Mouse (Mus musculus) forebrain, postnatal 0 days (tissue): Measurements from ENCODE around the gene Mapkbp1. TPM values are rescaled to one million over a fixed set of nuclear protein-coding genes. Genes with fewer than 3 reads are reported as not detected.

Experiments used
- ATAC-seq: fragments of 200-750 bp; cut with Nextera tagmentation; 2 replicates; pipeline ENCODE4 v1.8.0; 2017; ENCODE audit warnings: mild to moderate bottlenecking, moderate library complexity
- DNase-seq: peaks from one replicate; pipeline ENCODE4 v3.0.0-alpha.2; 2015
- H3K27ac ChIP-seq: fragments of 300-500 bp; sonication (generic); 2 replicates; pipeline ENCODE4 v1.5.1; 2014; ENCODE audit warnings: low read depth, mild to moderate bottlenecking, antibody characterized with exemption, low read length, moderate library complexity, mixed read lengths
- H3K27me3 ChIP-seq: fragments of 300-500 bp; sonication (generic); 2 replicates; pipeline ENCODE4 v1.6.1; 2014; ENCODE audit warnings: mild to moderate bottlenecking, low read length, mixed read lengths; ENCODE audit not compliant: insufficient read depth
- H3K36me3 ChIP-seq: fragments of 300-500 bp; sonication (generic); 2 replicates; pipeline ENCODE4 v1.6.1; 2014; ENCODE audit warnings: mild to moderate bottlenecking, moderate library complexity; ENCODE audit not compliant: insufficient read depth
- H3K4me1 ChIP-seq: fragments of 300-500 bp; sonication (generic); 2 replicates; pipeline ENCODE4 v1.6.1; 2014; ENCODE audit warnings: antibody characterized with exemption; ENCODE audit not compliant: insufficient read depth
- H3K4me2 ChIP-seq: fragments of 300-500 bp; sonication (generic); 2 replicates; pipeline ENCODE4 v1.6.1; 2014; ENCODE audit warnings: low read depth, mild to moderate bottlenecking, moderate library complexity
- H3K4me3 ChIP-seq: fragments of 300-500 bp; sonication (generic); 2 replicates; pipeline ENCODE4 v1.5.1; 2014; ENCODE audit warnings: low read depth, low read length, mixed read lengths
- H3K9ac ChIP-seq: fragments of 300-500 bp; sonication (generic); 2 replicates; pipeline ENCODE4 v1.6.1; 2014; ENCODE audit warnings: mild to moderate bottlenecking
- H3K9me3 ChIP-seq: fragments of 300-500 bp; sonication (generic); 2 replicates; pipeline ENCODE4 v1.6.1; 2016; ENCODE audit warnings: low read length
- CTCF ChIP-seq: sonication (generic); IDR thresholded peaks from 2 replicates; pipeline ENCODE4 v1.5.1; 2016; ENCODE audit warnings: antibody characterized with exemption, control low read depth, low read depth
- WGBS: fragments of 180-500 bp; shearing (Covaris S2); extraction: QIAGEN DNeasy Blood & Tissue Kit; methylation state at CpG from one replicate; pipeline ENCODE4 v1.1.7; 2014; 5-methylcytosine and 5-hydroxymethylcytosine counted together
- polyA plus RNA-seq: library from polyadenylated mRNA; unstranded; fragments of >200 nt; fragmentation: Nextera tagmentation; extraction: Ambion mirVana; gene quantifications from 2 replicates; pipeline ENCODE4 v1.2.1, GENCODE M21; 2015
- total RNA-seq: library from RNA; depleted of rRNA; stranded (reverse); fragments of >200 nt; gene quantifications from 2 replicates; pipeline ENCODE4 v1.2.3, GENCODE M21; 2014

Gene Mapkbp1
- total and polyA plus RNA-seq, 2 experiments from 2014 or later: 7.4 to 42.5 TPM

DNA sequence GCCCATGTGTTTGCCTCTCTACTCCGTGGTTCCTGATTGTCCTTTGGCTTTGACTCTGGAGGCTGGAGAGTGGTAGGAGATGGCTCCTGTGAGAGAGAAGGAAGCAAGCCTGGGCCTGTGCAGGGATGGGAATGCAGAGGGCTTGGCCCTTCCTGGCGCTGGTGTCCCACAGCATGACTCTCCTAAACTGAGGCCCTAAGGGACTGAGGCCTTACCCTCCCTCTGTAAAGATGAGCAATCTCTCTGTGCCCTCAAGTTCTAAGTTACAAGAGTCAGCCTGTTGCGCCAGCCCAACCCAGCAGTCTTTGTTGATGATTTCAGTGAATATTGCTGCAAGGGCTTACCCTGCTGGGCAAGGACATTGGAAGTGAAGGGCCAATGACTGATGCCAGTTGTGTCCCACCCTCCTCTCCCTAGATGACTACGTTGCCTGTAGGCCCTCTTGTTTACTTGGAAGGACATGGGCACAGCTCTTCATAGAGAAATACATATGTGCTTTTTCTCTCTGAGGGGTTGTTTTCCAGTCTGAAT is 35.2 kb downstream of the Mapkbp1 start:
- Histone ChIP-seq H3K9me3 (no peaks in the 10 kb centered on the region), H3K4me1 (no peaks in the 10 kb centered on the region), H3K27ac (no peak overlapping the region), H3K36me3 (peaks cover 12% of the 10 kb centered on the region), H3K4me2 (no peak overlapping the region), H3K9ac (no peak overlapping the region), H3K27me3 (no peaks in the 10 kb centered on the region), H3K4me3 (no peak overlapping the region)
- ATAC-seq (no peak), DNase-seq (no peak)
- TF ChIP-seq CTCF: no peak
- WGBS: 81% methylated on average over 4 of the region's 4 CpGs

- ATAC-seq (no peak; the same call in 1 of the 2 replicates), DNase-seq (no peak)
- H3K9me3 ChIP-seq: no peaks in the 10 kb centered on the region
- 79% methylated on average over 4 of the region's 4 CpGs for WGBS
- H3K4me3 ChIP-seq: no peak overlapping the region
- H3K27ac ChIP-seq: no peak overlapping the region
- TF ChIP-seq CTCF: no peak
- H3K9ac ChIP-seq: no peak overlapping the region
- no peak overlapping the region for H3K4me2 ChIP-seq
- H3K4me1 ChIP-seq: no peaks in the 10 kb centered on the region
- H3K27me3 ChIP-seq: no peaks in the 10 kb centered on the region
- peaks cover 16% of the 10 kb centered on the region for H3K36me3 ChIP-seq
Measured at GRCm38 (mm10) chr2:120008672-120009071, 36.2 kb downstream of the Mapkbp1 start.

- no peak overlapping the region for H3K4me2 ChIP-seq
- no peaks in the 10 kb centered on the region for H3K9me3 ChIP-seq
- H3K4me3 ChIP-seq: no peak overlapping the region
- TF ChIP-seq CTCF: peak; percentile 77
- H3K4me1 ChIP-seq: no peaks in the 10 kb centered on the region
- H3K36me3 ChIP-seq: peaks cover 26% of the 10 kb centered on the region
- no peak overlapping the region for H3K27ac ChIP-seq
- peak; percentile 78 for DNase-seq
- WGBS: 83% methylated on average over 8 of the region's 8 CpGs
- H3K9ac ChIP-seq: no peak overlapping the region
- H3K27me3 ChIP-seq: no peaks in the 10 kb centered on the region
- peak; percentile 76 for ATAC-seq
Measured at GRCm38 (mm10) chr2:120011462-120012200, 39.1 kb downstream of the Mapkbp1 start.

- DNase-seq (no peak), ATAC-seq (no peak)
- H3K4me3 ChIP-seq: no peak overlapping the region
- WGBS: 93% methylated on average over 13 of the region's 13 CpGs
- peaks cover 36% of the 10 kb centered on the region for H3K36me3 ChIP-seq
- no peaks in the 10 kb centered on the region for H3K9me3 ChIP-seq
- no peak overlapping the region for H3K27ac ChIP-seq
- no peak overlapping the region for H3K9ac ChIP-seq
- no peaks in the 10 kb centered on the region for H3K4me1 ChIP-seq
- no peaks in the 10 kb centered on the region for H3K27me3 ChIP-seq
- H3K4me2 ChIP-seq: no peak overlapping the region
- TF ChIP-seq CTCF: no peak
Measured at GRCm38 (mm10) chr2:120012924-120013323, 40.4 kb downstream of the Mapkbp1 start.

GRCm38 (mm10) chr2:120013831-120014486 is 41.5 kb downstream of the Mapkbp1 start:
- H3K9me3 ChIP-seq: no peaks in the 10 kb centered on the region
- H3K27me3 ChIP-seq: no peaks in the 10 kb centered on the region
- peaks cover 44% of the 10 kb centered on the region for H3K36me3 ChIP-seq
- DNase-seq (no peak), ATAC-seq (no peak)
- no peaks in the 10 kb centered on the region for H3K4me1 ChIP-seq
- no peak overlapping the region for H3K4me3 ChIP-seq
- H3K27ac ChIP-seq: no peak overlapping the region
- no peak overlapping the region for H3K9ac ChIP-seq
- no peak overlapping the region for H3K4me2 ChIP-seq
- TF ChIP-seq CTCF: no peak
- WGBS: 95% methylated on average over 2 of the region's 2 CpGs

- no peak for DNase-seq
- TF ChIP-seq CTCF: no peak
- 95% methylated on average over 4 of the region's 4 CpGs for WGBS
- H3K27ac ChIP-seq: no peak overlapping the region
- ATAC-seq: no peak
- H3K4me2 ChIP-seq: no peak overlapping the region
- H3K27me3 ChIP-seq: no peaks in the 10 kb centered on the region
- no peak overlapping the region for H3K4me3 ChIP-seq
- no peaks in the 10 kb centered on the region for H3K9me3 ChIP-seq
- no peak overlapping the region for H3K9ac ChIP-seq
- no peaks in the 10 kb centered on the region for H3K4me1 ChIP-seq
- H3K36me3 ChIP-seq: peaks cover 64% of the 10 kb centered on the region
Measured at GRCm38 (mm10) chr2:120015882-120016281, 43.4 kb downstream of the Mapkbp1 start.

GRCm38 (mm10) chr2:120017599-120017998 is 45.1 kb downstream of the Mapkbp1 start:
- WGBS: 94% methylated on average over 12 of the region's 12 CpGs
- no peak for TF ChIP-seq CTCF
- Histone ChIP-seq H3K9me3 (no peaks in the 10 kb centered on the region), H3K27ac (no peak overlapping the region), H3K4me3 (no peak overlapping the region), H3K27me3 (no peaks in the 10 kb centered on the region), H3K36me3 (peaks cover 79% of the 10 kb centered on the region), H3K9ac (no peak overlapping the region), H3K4me1 (no peaks in the 10 kb centered on the region), H3K4me2 (no peak overlapping the region)
- no peak for ATAC-seq
- no peak for DNase-seq
